Mouse (Mus musculus): Measurements from ENCODE around the gene Lrrc40.

Gene Lrrc40

DNA sequence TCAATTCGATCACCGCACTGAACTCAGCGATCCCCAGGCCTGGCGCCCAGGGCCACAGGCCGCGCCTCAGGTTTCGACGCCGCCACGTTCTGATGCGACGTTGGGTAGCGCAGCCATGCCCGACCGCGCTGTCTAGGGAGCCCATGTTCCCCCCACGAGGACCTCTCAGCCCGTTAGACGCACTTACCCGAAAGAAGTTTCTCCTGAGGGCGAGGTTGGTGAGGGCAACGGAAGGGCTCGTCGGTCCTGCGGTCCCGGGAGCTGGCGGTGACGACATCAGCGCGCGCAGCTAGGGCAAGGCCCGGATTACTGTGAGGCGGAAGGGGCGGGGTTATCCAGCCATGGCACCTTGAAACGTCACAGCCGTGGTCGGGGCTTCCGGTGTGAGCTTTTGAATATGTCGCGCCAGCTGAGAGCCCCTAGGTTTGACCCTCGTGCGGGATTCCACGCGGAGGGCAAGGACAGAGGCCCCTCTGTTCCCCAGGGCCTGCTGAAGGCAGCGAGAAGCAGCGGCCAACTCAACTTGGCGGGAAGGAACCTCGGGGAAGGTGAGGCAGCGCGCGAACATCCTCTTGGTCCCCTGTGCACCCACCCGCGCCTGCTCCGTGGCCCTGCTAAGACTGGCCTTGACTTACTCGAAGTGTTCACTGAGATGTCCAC, at the start of gene Lrrc40, which contains the start of gene Srsf11:
Gene Lrrc40 (plus strand): TSS at position 334 of the 660 bp plus-strand sequence.
Gene Srsf11 (minus strand): TSS at position 311 of the 660 bp plus-strand sequence.
- peak; percentile 89 to 93 for DNase-seq (ENCODE audit: low spot score in 2 of 2)

DNA sequence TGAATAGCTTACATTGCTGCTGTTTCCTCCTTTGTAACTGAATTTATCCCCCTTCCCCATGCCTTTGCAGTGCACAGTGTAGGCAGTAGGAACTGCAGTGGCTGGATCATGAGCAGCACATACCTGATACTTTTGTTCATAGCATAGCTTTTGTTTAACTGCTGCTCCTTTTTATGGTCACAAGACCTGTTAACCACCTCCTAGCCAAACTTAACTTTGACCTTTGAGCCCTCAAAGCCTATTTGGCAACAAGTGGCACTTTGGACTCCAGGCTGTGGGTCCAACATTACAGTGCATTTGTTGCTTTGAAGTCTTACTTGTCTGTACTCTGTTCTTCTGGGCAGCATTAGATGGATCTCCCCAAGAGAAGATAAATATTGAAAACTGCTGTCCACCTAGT, 43.1 kb upstream of the Lrrc40 start:
- no peak for DNase-seq (ENCODE audit: low spot score in 2 of 2)

- no peak for DNase-seq (ENCODE audit: low spot score in 2 of 2)
These were observed 40.7 kb upstream of the Lrrc40 start for GRCm38 (mm10) chr3:157995726-157996125.

- DNase-seq (ENCODE audit: low spot score in 2 of 2), result no peak
These were observed 37.6 kb upstream of the Lrrc40 start for GRCm38 (mm10) chr3:157998742-157999369.

DNA sequence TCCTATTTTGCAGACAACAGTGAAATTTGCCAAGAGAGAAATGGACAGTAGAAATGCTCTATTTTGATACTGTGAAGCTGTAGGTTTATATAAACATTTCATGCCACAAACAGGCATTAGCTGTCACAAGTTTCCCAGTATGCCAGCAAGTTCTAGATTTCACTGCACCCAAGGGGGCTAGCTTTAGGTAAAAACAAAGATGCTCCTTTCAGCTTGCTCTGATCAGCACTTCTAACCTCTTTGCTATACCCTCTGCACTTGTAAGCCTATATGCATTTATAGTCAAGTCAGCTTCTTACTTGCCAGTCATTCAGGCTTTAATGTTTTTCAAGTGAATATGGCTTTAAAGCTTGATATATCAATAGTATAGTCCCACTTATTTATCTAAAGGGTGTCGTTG, 27.8 kb upstream of the Lrrc40 start:
- no peak for DNase-seq (ENCODE audit: low spot score in 2 of 2)

DNA sequence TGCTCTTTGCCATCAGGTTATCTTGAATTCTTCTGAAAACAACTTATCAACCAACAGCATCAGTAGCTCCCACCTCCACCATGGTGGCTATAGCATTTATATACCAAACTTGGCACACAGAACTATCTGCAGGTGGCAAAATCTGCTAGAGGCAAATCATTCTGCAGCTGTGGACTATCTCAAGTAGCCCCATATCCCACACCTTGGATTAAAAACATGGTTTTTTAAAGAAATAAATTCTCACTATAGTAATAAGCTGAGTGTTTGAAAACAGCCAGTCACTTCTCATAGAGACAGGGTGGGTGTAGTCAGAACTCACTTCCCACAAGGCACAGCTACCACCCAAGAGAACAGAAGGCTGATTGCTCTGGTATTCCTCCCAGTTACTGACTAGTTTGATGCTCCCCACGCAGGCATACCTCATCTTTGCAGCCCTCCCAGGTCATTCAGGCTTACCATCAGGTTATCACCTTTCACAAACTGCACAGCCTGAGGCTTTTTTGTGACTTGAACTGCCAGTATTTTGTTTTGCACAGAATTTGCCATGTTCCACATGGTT, 26.6 kb upstream of the Lrrc40 start:
- no peak for DNase-seq (ENCODE audit: low spot score in 2 of 2)

DNA sequence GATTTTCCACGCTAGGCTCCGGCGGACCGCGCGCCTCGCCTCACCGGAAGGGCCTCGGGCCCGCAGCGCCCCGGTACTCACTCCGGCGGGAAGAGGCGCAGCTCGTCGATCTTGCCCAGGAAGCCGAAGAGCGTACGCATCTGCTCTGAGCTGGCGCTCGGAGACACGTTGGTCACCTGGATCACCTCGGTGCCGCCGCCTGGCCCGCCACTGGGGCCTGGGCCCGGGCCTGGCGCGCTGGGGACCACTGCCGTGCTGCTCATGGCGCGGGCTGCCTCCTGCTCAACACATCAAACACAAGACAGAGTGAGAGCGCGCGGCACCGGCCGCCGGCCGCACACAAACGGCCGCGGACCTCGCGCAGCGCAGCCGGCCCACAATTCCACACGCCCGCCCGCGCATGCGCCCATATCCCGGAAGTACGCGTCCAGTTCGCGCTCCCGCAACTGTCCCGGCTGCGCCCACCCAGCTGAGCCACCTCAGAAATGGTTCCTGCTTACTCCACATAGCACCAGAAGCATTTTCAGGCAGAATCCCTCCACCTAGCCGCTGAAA, 5.0 kb upstream of the Lrrc40 start:
- DNase-seq (ENCODE audit: low spot score in 2 of 2), result peak; percentile 71 to 91

GRCm38 (mm10) chr3:158032106-158032505, 4.4 kb upstream of the Lrrc40 start:
- no peak for DNase-seq (ENCODE audit: low spot score in 2 of 2)

GRCm38 (mm10) chr3:158035866-158036265, 596 bp upstream of the Lrrc40 start:
- peak in 1 of 2 experiments; percentile 2 for DNase-seq (ENCODE audit: low spot score in 2 of 2)

DNA sequence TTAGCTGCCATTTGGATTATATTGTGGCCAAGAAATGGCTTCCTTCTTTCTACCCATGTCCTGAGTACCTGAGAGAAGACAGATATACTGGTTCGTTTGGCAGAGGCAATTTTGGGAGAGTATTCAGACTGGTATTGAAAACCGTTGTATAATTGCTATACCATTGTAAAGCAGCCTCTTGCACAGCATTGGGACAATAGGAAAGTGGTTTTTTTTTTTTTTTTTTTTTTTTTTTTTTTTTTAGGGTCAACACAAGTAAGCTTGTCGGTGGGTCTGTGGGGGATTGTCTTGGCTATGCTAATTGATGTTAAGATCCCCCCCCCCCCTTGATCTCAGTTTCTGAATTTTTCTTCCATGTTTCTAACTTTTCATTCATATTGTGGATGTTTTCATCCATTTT, 1.6 kb downstream of the Lrrc40 start:
- DNase-seq (ENCODE audit: low spot score in 2 of 2), result no peak

DNA sequence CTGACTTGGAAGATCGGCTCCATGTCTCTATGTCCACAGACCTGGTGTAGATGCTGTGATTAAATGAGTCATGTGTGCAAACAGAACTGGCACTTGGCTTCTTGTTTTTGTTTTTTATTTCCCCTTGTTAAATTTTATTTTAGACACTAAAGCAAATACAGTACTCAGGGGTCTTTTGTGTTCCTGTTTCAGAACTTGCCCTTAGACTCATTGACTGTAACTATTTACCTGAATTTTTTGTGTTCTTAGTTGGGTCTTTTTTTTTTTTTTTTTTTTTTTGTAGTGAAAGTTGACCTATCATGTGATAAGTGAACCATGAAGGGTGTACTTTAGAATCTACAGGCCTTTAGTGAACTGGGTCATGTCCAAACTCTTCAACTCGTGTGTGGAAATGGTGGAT, 4.3 kb downstream of the Lrrc40 start:
- DNase-seq (ENCODE audit: low spot score in 2 of 2), result no peak

DNA sequence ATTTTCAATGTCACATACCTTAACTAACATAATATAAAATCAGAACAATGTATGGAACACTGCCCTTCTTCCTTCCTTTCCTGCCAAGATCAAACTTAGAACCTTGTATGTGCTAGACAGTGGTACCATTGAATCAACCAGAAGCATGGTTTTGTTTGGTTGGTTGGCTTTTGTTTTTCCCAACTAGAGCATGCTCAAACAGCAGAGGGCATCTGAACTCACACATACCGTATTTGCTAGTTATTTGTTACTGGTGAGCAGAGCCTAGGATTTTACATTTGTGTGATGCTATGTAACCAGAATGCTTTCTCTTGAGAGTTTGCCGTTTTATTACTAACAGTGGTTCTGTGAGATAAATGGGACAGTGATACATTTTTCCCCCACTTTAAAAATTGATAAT, 13.0 kb downstream of the Lrrc40 start:
- DNase-seq (ENCODE audit: low spot score in 2 of 2), result no peak

- DNase-seq (ENCODE audit: low spot score in 2 of 2), result no peak
These were observed 24.3 kb downstream of the Lrrc40 start for GRCm38 (mm10) chr3:158060621-158061291.

GRCm38 (mm10) chr3:158061811-158062523, 25.5 kb downstream of the Lrrc40 start:
- no peak for DNase-seq (ENCODE audit: low spot score in 2 of 2)

GRCm38 (mm10) chr3:158065256-158065655, 28.8 kb downstream of the Lrrc40 start:
- no peak for DNase-seq (ENCODE audit: low spot score in 2 of 2)

DNA sequence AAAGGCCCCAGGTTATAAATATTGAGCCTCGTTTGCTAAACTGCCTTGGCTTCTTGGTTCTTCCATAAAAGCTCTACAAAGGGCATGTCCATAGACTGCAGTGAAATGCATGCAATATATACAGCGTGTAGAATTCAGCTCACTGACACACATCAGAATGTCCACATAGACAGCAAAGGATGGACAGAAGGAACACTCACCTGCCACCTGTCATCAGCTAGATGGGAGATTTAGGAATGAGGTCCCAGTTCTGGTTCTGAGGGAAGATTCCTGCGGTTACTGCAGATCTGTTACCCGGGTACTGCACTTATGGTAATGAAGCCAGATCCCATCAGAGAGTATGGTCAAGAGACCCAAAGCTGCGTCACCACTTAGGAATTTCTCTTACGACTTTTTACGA, 31.5 kb downstream of the Lrrc40 start:
- DNase-seq (ENCODE audit: low spot score in 2 of 2), result no peak

GRCm38 (mm10) chr3:158068613-158069263, 32.3 kb downstream of the Lrrc40 start:
- no peak for DNase-seq (ENCODE audit: low spot score in 2 of 2)

GRCm38 (mm10) chr3:158075004-158075403, 38.5 kb downstream of the Lrrc40 start:
- no peak for DNase-seq (ENCODE audit: low spot score in 2 of 2)

DNA sequence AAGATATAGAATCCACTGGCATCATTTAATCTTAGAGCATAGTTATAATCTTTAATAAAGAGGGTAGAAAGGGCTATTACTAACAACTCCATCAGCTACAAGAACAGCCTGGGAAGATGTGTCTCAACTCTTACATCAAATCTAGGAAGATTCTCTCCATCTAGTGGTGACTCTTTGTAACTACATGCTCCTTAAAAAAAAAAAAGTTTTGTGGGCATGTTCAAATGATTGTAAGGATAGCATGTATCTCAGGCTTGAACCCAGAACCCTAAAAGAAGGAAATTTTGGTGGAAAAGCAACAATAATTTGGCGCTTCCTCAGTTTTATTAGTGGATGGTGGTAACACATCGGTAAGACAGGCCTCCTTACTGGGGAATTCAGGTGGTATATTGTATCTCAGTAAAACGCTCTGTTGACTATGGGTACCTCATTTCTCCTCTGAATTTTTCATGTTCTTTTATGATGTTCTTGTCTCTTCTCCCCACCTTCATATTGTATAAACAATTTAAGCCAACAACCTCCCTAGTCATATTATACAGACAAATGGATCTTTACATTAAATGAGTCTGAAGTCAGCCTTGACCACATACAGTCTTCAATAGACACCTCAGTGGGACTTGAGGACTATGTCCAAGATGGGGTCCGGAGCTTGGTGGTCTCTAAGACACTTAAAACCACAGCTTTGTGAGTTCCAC, 40.4 kb downstream of the Lrrc40 start:
- no peak for DNase-seq (ENCODE audit: low spot score in 2 of 2)

DNA sequence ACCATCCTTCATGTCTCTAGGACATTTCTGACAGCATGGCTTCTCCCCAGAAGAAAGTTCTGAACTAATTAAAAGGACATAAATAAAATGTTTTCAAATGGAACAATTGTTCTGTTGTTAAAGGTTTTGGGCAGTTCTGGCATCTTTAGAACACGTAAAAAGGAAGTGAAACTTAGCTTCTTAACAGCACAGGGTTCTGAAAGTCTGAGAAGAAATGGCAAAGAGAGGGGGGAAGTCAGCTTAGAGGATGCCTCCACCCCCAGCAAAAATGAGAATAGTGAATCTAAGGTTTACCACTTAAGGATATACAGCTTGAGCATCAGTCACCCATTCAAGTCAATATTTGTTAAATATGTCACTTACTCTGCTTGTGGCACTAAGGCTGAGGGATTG, 40.9 kb downstream of the Lrrc40 start:
- no peak for DNase-seq (ENCODE audit: low spot score in 2 of 2)

- DNase-seq (ENCODE audit: low spot score in 2 of 2), result no peak
These were observed 41.4 kb downstream of the Lrrc40 start for GRCm38 (mm10) chr3:158077828-158078227.

Measured in cerebellum, postnatal 4 days (tissue).